Mouse (Mus musculus): ENCODE results near the gene Cfap299.

The Cfap299 gene

GRCm38 (mm10) chr5:98842600-98843310 is 513.7 kb downstream of the Cfap299 start:
- DNase-seq, result no peak

DNA sequence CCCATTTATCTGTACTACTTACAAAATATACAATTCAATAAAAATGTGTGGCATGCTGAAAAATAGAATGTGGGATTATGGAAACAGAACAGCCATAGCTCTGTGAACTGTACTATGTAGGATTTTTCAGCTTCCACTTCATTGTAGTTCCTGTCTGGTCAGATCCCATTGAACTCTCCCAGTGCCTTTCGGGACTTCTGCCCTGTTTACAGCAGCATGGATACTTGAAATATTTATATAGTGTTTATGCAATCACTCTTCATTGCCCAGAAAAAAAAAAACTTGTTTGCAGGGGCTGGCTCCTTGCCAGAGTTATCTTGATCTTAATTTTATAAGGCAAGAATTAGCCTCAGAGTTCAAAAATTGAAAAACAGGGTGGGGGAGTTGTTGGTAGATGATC is 515.6 kb downstream of the Cfap299 start:
- no peak for DNase-seq

Data from kidney, adult 18-20 months (tissue).